Mouse (Mus musculus) cortical plate, adult 2 months (tissue): ENCODE measurements around the gene Hprt.

ENCODE experiments used
- CTCF ChIP-seq: fragments of 200-500 bp; IDR thresholded peaks from 2 replicates; pipeline ENCODE4 v1.5.1; 2011; ENCODE audit warnings: mild to moderate bottlenecking, control low read depth, low read length; ENCODE audit not compliant: insufficient read depth; ENCODE audit errors: extremely low read depth
- POLR2A ChIP-seq: fragments of 200-500 bp; IDR thresholded peaks from 2 replicates; pipeline ENCODE4 v1.6.1; 2011; ENCODE audit warnings: mild to moderate bottlenecking, low read length, control low read depth; ENCODE audit not compliant: insufficient read depth; ENCODE audit errors: extremely low read depth

DNA sequence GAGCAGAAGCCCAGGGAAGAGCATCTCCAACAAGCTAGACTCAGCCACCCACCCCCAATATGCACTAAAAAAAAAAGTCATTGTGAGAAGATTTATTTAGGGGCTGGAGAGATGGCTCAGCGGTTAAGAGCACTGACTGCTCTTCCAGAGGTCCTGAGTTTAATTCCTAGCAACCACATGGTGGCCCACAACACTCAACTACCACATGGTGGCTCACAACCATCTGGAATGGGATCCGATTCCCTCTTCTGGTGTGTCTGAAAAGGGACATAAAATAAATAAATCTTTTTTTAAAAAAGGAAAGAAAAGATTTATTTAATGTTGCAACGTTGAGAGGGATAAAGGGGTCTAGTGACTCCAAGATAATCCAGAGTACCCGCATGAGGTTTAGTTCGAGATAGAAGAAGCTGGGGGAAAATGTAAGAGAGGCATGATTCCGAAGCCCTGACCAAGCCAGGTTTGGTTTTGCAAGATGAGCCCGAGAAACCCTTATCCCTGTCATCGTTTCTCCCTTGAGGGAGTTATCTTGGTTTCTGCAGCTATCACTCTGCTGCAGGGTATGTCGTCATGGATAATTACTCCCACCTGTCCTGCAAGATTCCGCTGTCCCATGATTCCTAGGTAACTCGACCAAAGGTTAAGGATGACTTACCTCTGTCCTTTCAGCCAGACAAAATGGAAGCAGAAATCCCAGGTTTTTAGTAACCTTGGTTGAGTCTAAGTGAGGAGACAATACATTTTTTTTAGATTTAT lies 37.7 kb downstream of the Hprt start:
- TF ChIP-seq CTCF (no peak), POLR2A (no peak)
